Mouse (Mus musculus) heart, adult 11 months (tissue): Measurements from ENCODE around the gene Sh3bgrl2.

ENCODE experiments used
- DNase-seq: peaks from one replicate; pipeline ENCODE4 v3.0.0; 2022

Sh3bgrl2 gene

DNA sequence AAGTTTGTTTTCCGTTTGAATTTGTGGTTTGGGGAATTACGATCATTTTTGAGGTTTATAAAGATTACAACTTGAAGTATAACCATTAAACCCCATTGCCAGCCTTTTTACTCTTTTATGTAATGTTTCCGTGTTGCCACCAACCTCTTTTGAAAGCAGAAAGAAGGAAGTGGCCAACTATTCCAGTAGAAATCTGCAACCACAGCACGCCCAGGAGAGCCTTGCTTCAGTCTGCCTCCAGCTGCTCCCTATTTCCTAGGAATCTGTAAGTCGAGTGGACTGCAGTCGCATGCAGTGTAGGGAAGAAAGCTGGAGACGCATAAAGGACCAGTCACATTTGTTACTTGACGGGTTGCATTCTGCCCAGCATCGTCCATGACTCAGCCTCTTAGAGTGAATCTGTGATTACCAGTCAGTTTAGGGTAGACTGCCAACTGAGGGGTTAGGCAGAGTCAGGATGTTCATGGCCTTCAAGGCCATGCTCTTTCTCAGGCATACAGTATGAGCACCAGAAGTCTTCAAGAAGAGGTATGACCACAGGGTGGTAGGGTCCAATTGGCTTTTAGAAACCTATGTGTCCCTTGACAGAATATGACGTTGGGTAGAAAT, 43.8 kb downstream of the Sh3bgrl2 start:
- DNase-seq: peak; percentile 52

- peak; percentile 71 for DNase-seq
Observed at GRCm38 (mm10) chr9:83593811-83594210, 45.7 kb downstream of the Sh3bgrl2 start.

DNA sequence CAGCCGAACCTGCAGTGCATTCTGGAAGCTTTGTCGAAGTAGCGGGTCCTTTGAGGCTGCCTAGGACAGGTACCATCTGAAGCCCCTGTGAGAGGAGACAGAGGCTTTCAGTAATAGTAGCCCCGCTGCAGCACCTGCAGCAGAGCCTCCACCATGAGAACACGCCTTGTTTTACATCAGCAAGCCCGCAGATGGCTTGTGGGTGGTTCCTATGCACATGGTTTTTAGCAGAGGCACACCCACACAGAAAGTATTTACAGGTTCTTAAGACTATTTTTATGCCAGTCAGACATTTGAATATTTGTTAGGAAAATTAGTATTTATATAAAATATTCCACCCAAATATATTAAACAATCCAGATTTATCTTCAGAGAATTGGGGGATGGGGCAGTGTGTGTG, 48.0 kb downstream of the Sh3bgrl2 start:
- DNase-seq: peak; percentile 44

DNA sequence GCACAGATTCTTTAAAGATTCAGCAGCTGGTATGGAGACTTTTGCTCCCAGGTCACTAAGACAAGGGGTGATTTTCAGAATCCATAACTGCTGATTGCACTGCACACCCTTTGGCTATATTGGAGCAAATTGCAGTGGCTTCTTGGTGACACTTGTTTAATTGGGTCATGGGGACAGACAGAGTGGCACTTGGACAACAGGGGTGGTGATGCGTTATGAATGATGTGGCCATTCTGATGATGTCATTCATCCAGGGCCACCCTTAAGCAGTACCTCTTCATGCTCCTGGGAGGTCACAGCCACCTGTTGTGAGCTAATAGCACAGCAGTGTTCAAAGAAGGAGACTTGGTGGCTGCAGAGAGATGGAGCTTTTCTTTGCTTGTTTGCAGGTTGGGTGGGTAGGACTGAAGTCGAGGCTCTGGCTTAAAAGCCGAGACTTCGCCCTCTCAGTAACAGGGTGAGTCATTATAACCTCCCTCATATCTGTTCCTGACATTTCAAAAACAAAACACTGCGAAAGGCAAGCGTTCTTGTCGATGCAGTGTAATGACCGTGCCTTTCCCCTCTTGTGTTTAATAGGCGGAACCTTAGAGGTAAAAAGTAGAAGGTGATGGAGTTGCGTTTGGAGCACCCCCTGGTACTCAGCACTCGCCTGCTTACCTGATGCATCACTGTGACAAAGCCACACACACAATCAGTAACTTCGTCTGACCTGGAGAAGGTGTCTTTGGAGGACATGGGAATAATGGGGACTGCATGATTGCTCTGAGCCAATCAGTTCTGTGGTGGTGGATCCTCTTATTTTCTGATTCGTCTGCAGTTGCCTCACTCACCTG, 48.7 kb downstream of the Sh3bgrl2 start:
- peak; percentile 69 for DNase-seq

DNA sequence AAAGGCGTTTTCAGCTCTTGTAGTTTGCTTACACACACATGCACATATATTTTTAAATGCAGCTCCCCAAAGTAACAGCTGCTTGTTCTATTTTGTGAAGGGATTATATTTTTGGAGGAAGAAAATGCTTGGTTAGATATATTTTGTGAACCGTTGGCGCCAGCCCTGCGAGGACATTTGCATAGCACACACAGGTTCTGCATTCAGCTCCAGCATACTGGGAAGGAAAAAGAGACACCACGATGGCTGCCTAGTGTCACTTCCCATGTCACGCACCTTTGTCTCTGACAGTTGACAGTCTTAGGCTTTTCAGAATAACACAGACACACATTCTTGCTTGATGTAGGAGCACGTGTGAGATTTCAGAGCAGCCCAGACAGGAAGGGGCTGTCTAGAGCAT, 49.9 kb downstream of the Sh3bgrl2 start:
- DNase-seq: peak; percentile 27

GRCm38 (mm10) chr9:83599505-83599904, 51.4 kb downstream of the Sh3bgrl2 start:
- DNase-seq: no peak

DNA sequence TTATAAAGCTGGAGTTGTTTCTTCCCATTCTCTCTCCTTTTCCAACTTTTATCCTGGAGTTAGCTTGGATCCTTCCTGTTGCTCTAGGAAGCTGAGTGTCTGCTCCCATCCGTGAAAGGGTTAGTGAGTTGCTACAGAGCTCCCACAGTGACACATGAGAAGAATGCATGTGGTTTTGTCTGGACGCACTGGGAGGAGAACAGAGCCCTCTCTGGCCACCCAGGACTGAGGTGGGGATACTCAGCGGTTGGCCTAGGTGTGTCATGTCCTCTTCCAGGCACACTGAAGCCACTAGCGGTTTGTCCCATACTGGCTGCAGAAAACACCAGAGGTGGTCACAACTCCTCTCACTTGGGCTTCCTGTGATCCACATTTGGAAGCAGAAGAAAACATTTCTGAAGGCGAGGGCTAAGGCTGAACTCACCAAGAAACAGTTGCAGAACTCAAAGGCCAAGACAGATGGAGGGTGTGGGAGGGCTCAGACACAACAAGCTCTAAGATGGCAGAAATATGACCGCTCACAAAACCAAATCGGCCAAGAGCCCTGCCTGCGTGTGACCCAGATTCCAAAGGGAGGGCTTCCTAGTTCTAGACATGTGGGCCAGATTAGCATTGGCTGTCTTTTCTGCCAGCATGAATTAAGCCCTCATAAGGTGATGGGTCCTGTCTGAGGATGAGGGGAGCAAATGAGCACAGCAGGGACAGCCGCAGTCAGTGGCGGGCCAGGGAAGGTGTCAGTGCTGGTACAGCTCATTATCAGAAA, 52.3 kb downstream of the Sh3bgrl2 start:
- DNase-seq: peak; percentile 57

- DNase-seq: no peak
Observed at GRCm38 (mm10) chr9:83602176-83602770, 54.1 kb downstream of the Sh3bgrl2 start.

- DNase-seq: peak; percentile 22
Observed at GRCm38 (mm10) chr9:83603159-83603558, 55.0 kb downstream of the Sh3bgrl2 start.

DNA sequence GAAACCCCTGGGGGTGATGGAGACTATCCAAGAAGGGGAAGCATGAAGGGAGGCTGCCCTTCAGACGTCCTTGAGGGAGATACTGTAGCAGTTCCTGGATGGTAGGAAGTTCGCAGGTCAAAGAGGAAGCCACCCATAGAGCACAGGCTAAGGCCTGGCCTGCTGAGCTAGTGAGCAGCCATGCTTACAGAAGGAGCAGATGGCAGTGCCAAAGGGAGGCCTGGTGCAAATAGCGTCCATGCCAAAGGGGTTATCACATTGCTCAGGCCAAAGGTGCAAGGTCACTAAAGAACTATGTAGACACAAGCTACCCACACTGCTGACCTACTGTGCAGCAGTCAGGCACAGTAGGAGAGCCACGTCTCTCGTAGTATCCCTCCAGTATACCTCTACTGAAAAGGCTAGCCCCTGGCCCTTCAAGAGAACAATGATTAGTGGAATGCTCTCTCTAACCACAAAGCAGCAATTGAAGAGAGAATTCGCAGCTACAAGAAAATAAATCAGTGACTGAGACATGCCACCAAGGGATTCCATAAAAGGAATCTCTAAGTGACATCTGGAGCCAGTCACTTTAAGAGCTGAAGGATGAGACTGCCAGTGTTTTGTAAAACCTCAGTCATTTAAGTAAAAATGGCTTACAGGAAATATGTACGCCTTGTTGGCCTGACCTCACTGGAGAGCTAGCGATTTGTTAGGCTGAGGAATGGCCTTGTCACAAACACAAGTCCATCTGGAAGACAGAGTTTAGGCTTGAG, 57.9 kb downstream of the Sh3bgrl2 start:
- DNase-seq: peak; percentile 76

DNA sequence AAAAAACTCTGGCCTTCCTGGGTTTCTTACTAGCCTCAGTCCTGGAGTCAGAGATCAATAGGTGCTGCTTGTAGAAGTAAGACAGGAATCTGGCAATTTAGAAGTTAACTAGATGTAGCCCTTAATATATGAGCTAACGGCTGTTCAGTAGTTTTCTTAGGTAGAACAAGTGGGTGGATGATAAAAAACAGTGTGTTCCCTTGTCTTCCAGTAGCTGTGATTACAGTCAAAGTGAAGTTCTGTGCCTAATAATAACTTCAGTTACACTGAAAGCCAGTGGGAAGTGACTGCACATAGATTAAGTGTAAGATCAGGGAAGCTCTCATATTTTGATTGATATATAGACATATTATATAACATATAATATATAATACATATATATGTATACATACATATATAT, 60.0 kb downstream of the Sh3bgrl2 start:
- DNase-seq: no peak

DNA sequence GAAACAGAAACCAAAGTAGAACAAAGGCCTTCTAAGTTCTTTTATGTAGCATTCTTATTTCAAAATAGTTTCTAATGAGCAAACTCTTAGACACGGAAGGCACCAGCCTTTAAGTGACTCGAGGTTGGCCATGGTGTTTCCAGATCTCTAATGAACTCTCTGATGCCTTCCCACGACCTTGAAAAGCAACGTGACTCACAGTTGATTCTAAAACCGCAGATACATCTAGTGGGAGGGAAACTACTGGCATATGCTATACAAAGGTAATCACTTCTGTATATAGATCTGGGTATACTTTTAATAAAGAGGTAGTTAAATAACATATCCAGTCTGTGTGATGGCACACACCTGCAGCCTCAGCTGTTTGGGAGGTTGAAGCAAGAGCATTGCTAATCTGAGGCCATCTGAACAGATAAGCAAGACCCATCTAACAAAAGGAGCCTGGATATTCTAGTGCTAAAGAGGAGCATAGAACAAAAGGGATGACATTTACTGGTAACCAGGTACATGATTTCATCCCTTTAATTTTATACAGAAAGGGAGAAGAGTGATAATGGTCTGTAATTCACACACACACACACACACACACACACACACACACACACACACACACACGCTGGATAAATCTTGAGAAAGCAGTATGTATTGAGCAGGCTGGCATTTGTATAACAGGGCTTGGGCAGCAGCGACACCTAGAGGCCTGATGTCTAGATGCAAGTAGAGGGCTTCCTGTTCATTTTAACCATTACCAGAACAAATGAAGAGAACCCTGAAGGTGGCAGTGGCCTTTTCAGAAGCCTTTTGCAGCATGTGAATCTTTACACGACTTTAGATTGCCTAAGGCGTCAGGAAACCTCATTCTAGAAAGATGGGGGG, 61.5 kb downstream of the Sh3bgrl2 start:
- DNase-seq: peak; percentile 89

- DNase-seq: no peak
Observed at GRCm38 (mm10) chr9:83615912-83616585, 67.9 kb downstream of the Sh3bgrl2 start.

- DNase-seq: peak; percentile 61
Observed at GRCm38 (mm10) chr9:83616586-83617081, 68.5 kb downstream of the Sh3bgrl2 start.

- no peak for DNase-seq
Observed at GRCm38 (mm10) chr9:83623455-83623854, 75.3 kb downstream of the Sh3bgrl2 start.

DNA sequence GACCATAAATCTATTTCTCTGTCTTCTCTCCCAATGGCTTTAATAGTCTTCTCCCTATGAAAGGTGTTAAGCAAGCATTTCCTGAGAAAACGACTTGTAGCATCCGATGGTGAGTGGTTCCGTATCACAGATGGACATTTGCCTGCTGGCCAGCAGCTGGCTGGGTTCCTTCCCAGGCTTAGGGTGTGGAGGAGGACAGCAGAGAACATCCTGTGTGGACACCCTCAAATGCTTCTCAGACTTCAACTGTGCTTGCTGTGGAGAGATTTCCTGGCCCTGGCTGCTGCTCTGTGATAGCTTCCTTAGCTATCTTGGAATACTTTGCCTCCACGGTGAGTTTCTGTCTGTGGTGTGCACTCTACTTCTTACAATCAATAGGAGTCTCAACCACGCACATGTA, 76.1 kb downstream of the Sh3bgrl2 start:
- DNase-seq: peak; percentile 82

DNA sequence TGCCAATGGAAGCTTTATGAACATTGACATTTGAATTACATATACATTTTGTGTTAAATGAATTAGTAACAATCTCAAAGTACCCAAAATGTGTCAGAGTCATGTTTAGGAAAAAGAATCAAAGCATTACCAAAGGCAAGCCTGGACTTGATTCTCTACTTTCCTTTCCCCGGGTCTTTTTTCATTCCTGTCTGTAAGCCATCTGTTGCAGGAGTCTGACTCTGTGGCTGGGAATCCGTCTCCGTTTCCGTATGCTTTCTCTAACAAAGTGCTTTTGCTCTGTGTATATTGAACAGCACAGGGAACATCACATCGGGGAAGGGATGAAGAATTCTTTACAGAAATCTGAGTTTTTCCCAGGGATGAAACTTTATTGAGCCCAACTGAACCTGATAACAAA, 77.0 kb downstream of the Sh3bgrl2 start:
- peak; percentile 53 for DNase-seq

- peak; percentile 33 for DNase-seq
Observed at GRCm38 (mm10) chr9:83628669-83629612, 80.8 kb downstream of the Sh3bgrl2 start.

DNA sequence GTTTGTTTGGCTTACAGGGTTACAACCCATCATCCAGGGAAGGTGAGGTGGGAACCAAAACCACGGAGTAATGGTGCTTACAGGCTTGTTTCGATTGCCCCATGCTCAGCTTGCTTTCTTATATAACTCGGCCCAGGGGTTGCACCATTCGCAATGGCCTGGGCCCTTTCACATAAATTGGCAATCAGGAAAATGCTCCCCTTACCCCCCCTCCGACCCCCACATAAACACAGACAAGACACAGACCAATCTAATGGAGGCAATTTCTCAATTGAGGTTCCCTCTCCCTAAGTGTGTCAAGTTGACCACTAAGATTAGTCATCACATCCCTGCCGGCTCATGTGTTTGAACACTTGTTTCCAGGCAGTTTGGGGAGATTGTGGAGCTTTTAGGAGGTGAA, 82.2 kb downstream of the Sh3bgrl2 start:
- peak; percentile 33 for DNase-seq
